In the genomic region with DNA sequence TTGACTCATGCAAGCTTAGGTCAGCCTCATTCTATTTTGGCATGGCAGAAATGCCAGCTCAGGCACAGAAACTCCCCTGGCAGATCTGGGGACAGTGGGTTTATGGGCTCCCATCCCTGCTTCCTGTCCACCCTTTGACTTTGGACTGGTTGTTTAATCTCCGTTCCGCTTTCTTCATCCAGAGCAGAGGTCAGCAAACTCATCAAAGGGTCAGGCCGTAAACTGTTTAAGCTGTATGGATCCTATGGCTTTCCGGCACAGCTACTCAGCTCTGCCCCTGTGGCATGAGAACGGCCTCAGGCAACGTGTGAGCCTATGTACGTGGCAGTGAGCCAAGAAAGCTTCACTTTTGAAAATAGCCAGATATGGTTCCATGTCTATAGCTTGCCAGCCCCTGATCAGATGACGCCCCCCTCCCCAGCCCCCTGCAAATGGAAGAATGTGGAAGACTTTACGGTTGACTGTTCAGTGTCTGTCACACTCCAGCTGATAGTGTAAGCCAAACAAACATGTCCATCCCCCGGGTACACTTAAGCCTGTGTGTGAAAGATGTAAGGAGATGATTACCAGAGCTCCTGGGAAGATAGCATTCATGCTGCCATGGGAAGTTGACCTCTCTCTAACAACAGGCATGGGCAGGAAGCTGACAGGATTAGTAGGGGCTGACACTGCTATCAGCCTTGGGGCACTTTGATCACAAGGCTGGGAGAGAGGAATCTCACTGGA, we compare ENCODE assay signal across 8 mouse cellular contexts. TPM values are rescaled to one million over a fixed set of nuclear protein-coding genes. Genes with fewer than 3 reads are reported as not detected.
DNase-seq lines count a peak whose midpoint lies in the region; ATAC-seq lines count a peak whose summit lies in the region.

No protein-coding gene starts in this region.

- no peak overlapping the region for H3K4me2 ChIP-seq in embryonic facial prominence, embryonic 15.5 days (replicated peaks)
- peak overlapping the region; percentile 9 for H3K4me2 ChIP-seq in intestine, embryonic 14.5 days (ENCODE audit: low read length)

- peak; percentile 74 for ATAC-seq in embryonic facial prominence, embryonic 15.5 days (ENCODE audit: insufficient number of reproducible peaks, low FRiP score, low TSS enrichment, low read depth)
- peak; percentile 85 for ATAC-seq in intestine, embryonic 14.5 days (replicated peaks; ENCODE audit: low FRiP score, low TSS enrichment, low read depth)
- no peak for ATAC-seq in CD4-positive, CD25-positive, alpha-beta regulatory T cell, adult 4 months

- H3K9me3 ChIP-seq in embryonic facial prominence, embryonic 15.5 days (replicated peaks) = no peaks in the 10 kb centered on the region
- 0 out of 2 replicates have a peak, but pooled peaks cover 4% of the 10 kb centered on the region for H3K9me3 ChIP-seq in intestine, embryonic 14.5 days (ENCODE audit: control insufficient read depth, low read length)

- no peak overlapping the region for H3K4me3 ChIP-seq in embryonic facial prominence, embryonic 15.5 days (replicated peaks)
- H3K4me3 ChIP-seq in intestine, embryonic 14.5 days (ENCODE audit: low read depth, low read length) = no peak overlapping the region

- WGBS in embryonic facial prominence, embryonic 15.5 days = 8% methylated on average over 10 of the region's 10 CpGs
- 4% methylated on average over 10 of the region's 10 CpGs for WGBS in intestine, embryonic 14.5 days

- peaks cover 55% of the 10 kb centered on the region for H3K4me1 ChIP-seq in embryonic facial prominence, embryonic 15.5 days
- H3K4me1 ChIP-seq in intestine, embryonic 14.5 days (replicated peaks; ENCODE audit: control insufficient read depth, insufficient read depth, low read length) = peaks cover 57% of the 10 kb centered on the region

- H3K36me3 ChIP-seq in embryonic facial prominence, embryonic 15.5 days = peaks cover 7% of the 10 kb centered on the region
- H3K36me3 ChIP-seq in intestine, embryonic 14.5 days (ENCODE audit: control insufficient read depth, insufficient read depth, low read length) = no peaks in the 10 kb centered on the region

- H3K27me3 ChIP-seq in embryonic facial prominence, embryonic 15.5 days = no peaks in the 10 kb centered on the region
- no peaks in the 10 kb centered on the region for H3K27me3 ChIP-seq in intestine, embryonic 14.5 days (replicated peaks; ENCODE audit: control insufficient read depth, insufficient read depth, low read length)

- H3K27ac ChIP-seq in embryonic facial prominence, embryonic 15.5 days (replicated peaks) = peak overlapping the region; percentile 90
- H3K27ac ChIP-seq in intestine, embryonic 14.5 days (ENCODE audit: low read depth) = peak overlapping the region; percentile 94

- H3K9ac ChIP-seq in embryonic facial prominence, embryonic 15.5 days = no peak overlapping the region; the same call in 1 of the 2 replicates
- no peak overlapping the region for H3K9ac ChIP-seq in intestine, embryonic 14.5 days (ENCODE audit: low read length)

- DNase-seq in adrenal gland, postnatal 10 days = peak; percentile 39
- DNase-seq in adrenal gland, postnatal 4 days (ENCODE audit: low spot score in 2 of 2) = no peak
- peak; percentile 86 for DNase-seq in intestine, embryonic 14.5 days (ENCODE audit: low spot score)
- DNase-seq in lung, postnatal 36 days = peak; percentile 28
- DNase-seq in right cerebral cortex, adult 2 months (ENCODE audit: low spot score in 2 of 2) = no peak
- no peak for DNase-seq in B cell, adult 2 months

RNA-seq across cellular contexts. Expression of a gene that starts 21.1 kb away (rescaled TPM):
- total RNA-seq in adrenal gland, postnatal 10 days (2021) = 10 to 100 TPM; 60.7 to 77.0 TPM
- 10 to 100 TPM; 76.4 to 82.0 TPM for total RNA-seq in adrenal gland, postnatal 4 days (2021)
- polyA plus RNA-seq in embryonic facial prominence, embryonic 15.5 days (2015; fragmentation: Nextera tagmentation; extraction: Ambion mirVana) = 39.8 and 44.2 TPM in 2 replicates
- polyA plus RNA-seq in intestine, embryonic 14.5 days (2014; fragmentation: Nextera tagmentation; extraction: Ambion mirVana) = 52.3 and 52.8 TPM in 2 replicates
- polyA plus RNA-seq in CD4-positive, CD25-positive, alpha-beta regulatory T cell, adult 4 months (2017; shearing (Covaris generic)) = 10 to 100 TPM; 45.2 to 46.1 TPM

Comparison
In these comparisons a context has a peak if more than half of its experiments do, and no peak if none do; other contexts are left out.
1. DNase-seq: peak in adrenal gland, postnatal 10 days (single experiment), intestine, embryonic 14.5 days (single experiment) and lung, postnatal 36 days (single experiment); none in adrenal gland, postnatal 4 days (0 of 2), right cerebral cortex, adult 2 months (0 of 2) and B cell, adult 2 months (0 of 2).